Mouse (Mus musculus) megakaryocyte-erythroid progenitor cell, adult 5-6 weeks (primary cell): Measurements from ENCODE around the gene Cenpk. TPM values are rescaled to one million over a fixed set of nuclear protein-coding genes. Genes with fewer than 3 reads are reported as not detected.

ENCODE experiments used
- total RNA-seq, 2 experiments: library from RNA; stranded (forward) in 1 of 2; stranded (reverse) in 1 of 2; fragments of 200-1000, 215-1000 nt in 1 of 2; fragments of >200 nt in 1 of 2; fragmentation: Nextera tagmentation in 1 of 2; gene quantifications; 2 replicates each; pipeline ENCODE4 v1.2.3; 2014 to 2017

Gene Cenpk
- total RNA-seq, 2 experiments from 2014 or later: 74.1 to 149 TPM

Other genes with a start within 250 kb of the Cenpk start
- gene Nln, start 119.0 kb upstream of the Cenpk start, total RNA-seq (2014; fragmentation: Nextera tagmentation): 29.4 and 34.9 TPM in 2 replicates
- 47.9 and 58.8 TPM in 2 replicates for gene Nln, start 119.0 kb upstream of the Cenpk start, total RNA-seq (2017)
- not detected in 2 replicates for gene Sgtb, start 118.9 kb upstream of the Cenpk start, total RNA-seq (2014; fragmentation: Nextera tagmentation)
- not detected in 2 replicates for gene Sgtb, start 118.9 kb upstream of the Cenpk start, total RNA-seq (2017)
- gene Trappc13, start 50.1 kb upstream of the Cenpk start, total RNA-seq (2014; fragmentation: Nextera tagmentation): 25.1 and 36.0 TPM in 2 replicates
- gene Trappc13, start 50.1 kb upstream of the Cenpk start, total RNA-seq (2017): 63.3 and 69.3 TPM in 2 replicates
- 13.4 and 13.6 TPM in 2 replicates for gene Trim23, start 49.8 kb upstream of the Cenpk start, total RNA-seq (2014; fragmentation: Nextera tagmentation)
- 29.4 and 33.7 TPM in 2 replicates for gene Trim23, start 49.8 kb upstream of the Cenpk start, total RNA-seq (2017)
- gene Ppwd1, start 232 bp downstream of the Cenpk start, total RNA-seq (2014; fragmentation: Nextera tagmentation): 35.4 and 47.5 TPM in 2 replicates
- 45.6 and 55.2 TPM in 2 replicates for gene Ppwd1, start 232 bp downstream of the Cenpk start, total RNA-seq (2017)
- gene Adamts6, start 59.2 kb downstream of the Cenpk start, total RNA-seq (2014; fragmentation: Nextera tagmentation): 4.4 and 4.9 TPM in 2 replicates
- gene Adamts6, start 59.2 kb downstream of the Cenpk start, total RNA-seq (2017): 0.38 and 1.9 TPM in 2 replicates